Mouse (Mus musculus) MEL (cell line): ENCODE data around the gene Pnpla2. TPM values are rescaled to one million over a fixed set of nuclear protein-coding genes. Genes with fewer than 3 reads are reported as not detected.

Experiments used
- DNase-seq: peaks from one replicate; pipeline ENCODE4 v3.0.0; 2011; ENCODE audit warnings: low read depth, low spot score
- H3K27ac ChIP-seq: 2 replicates; pipeline ENCODE4 v1.5.1; 2012; ENCODE audit warnings: low read depth, mild to moderate bottlenecking, control low read depth, low read length, moderate library complexity; ENCODE audit not compliant: control insufficient read depth
- H3K27me3 ChIP-seq, 2 experiments: fragments of 150-350 bp in 1 of 2; sonication (generic) in 1 of 2; 2 replicates each; pipeline ENCODE4 v1.6.1; 2012; ENCODE audit warnings: low read length in 2 of 2, mild to moderate bottlenecking in 2 of 2, improper control_type of control experiment in 1 of 2, moderate library complexity in 1 of 2; ENCODE audit not compliant: insufficient read depth in 2 of 2, control insufficient read depth in 1 of 2
- H3K36me3 ChIP-seq, 2 experiments: 2 replicates each; pipeline ENCODE4 v1.6.1; 2012 to 2014; ENCODE audit warnings: low read length in 2 of 2, improper control_type of control experiment in 1 of 2, inconsistent platforms in 1 of 2, mild to moderate bottlenecking in 1 of 2; ENCODE audit not compliant: insufficient read depth in 2 of 2, control insufficient read depth in 1 of 2
- H3K4me1 ChIP-seq, 2 experiments: fragments of 150-350 bp in 1 of 2; sonication (generic) in 1 of 2; 2 replicates each; pipeline ENCODE4 v1.6.1; 2012; ENCODE audit warnings: low read length in 2 of 2, improper control_type of control experiment in 1 of 2, mild to moderate bottlenecking in 1 of 2; ENCODE audit not compliant: insufficient read depth in 2 of 2, control insufficient read depth in 1 of 2
- H3K4me3 ChIP-seq, 2 experiments: fragments of 150-350 bp in 1 of 2; sonication (generic) in 1 of 2; 2 replicates each; pipeline ENCODE4 v1.5.1; 2012; ENCODE audit warnings: low read depth in 2 of 2, low read length in 2 of 2, mild to moderate bottlenecking in 2 of 2, moderate library complexity in 2 of 2, control low read depth in 1 of 2, improper control_type of control experiment in 1 of 2; ENCODE audit not compliant: control insufficient read depth in 1 of 2, insufficient read depth in 1 of 2
- H3K79me2 ChIP-seq: 2 replicates; pipeline ENCODE4 v1.6.1; 2012; ENCODE audit warnings: mild to moderate bottlenecking, low read length, moderate library complexity; ENCODE audit not compliant: control insufficient read depth, poor library complexity, insufficient read depth
- H3K9ac ChIP-seq: 2 replicates; pipeline ENCODE4 v1.6.1; 2012; ENCODE audit warnings: low read depth, mild to moderate bottlenecking, control low read depth, low read length, moderate library complexity; ENCODE audit not compliant: control insufficient read depth, poor library complexity, severe bottlenecking
- H3K9me3 ChIP-seq: fragments of 150-350 bp; sonication (generic); replicated peaks from 2 replicates; pipeline ENCODE4 v1.6.1; 2012; ENCODE audit warnings: mild to moderate bottlenecking, low read length, improper control_type of control experiment, moderate library complexity; ENCODE audit not compliant: insufficient read depth
- BHLHE40 ChIP-seq: IDR thresholded peaks from 2 replicates; pipeline ENCODE4 v1.6.1; 2012; ENCODE audit warnings: low read depth, mild to moderate bottlenecking, inconsistent platforms, low read length, improper control_type of control experiment, borderline replicate concordance
- CHD1 ChIP-seq: IDR thresholded peaks from 2 replicates; pipeline ENCODE4 v1.6.1; 2012; ENCODE audit warnings: low read depth, mild to moderate bottlenecking, inconsistent platforms, low read length, improper control_type of control experiment
- CHD2 ChIP-seq: IDR thresholded peaks from 2 replicates; pipeline ENCODE4 v1.6.1; 2011; ENCODE audit warnings: low read length, improper control_type of control experiment
- CTCF ChIP-seq, 3 experiments: IDR thresholded peaks in 2 of 3; conservative IDR thresholded peaks in 1 of 3; 2 replicates each; pipeline ENCODE4 v1.5.1; 2011 to 2012; ENCODE audit warnings: low read length in 3 of 3, low read depth in 2 of 3, mild to moderate bottlenecking in 2 of 3, improper control_type of control experiment in 1 of 3, inconsistent platforms in 1 of 3, mixed read lengths in 1 of 3, moderate library complexity in 1 of 3; ENCODE audit not compliant: control insufficient read depth in 1 of 3, insufficient read depth in 1 of 3, poor library complexity in 1 of 3, severe bottlenecking in 1 of 3
- EP300 ChIP-seq, 2 experiments: IDR thresholded peaks; 2 replicates each; pipeline ENCODE4 v1.6.1; 2011; ENCODE audit warnings: improper control_type of control experiment in 2 of 2, low read length in 2 of 2, low read depth in 1 of 2, mild to moderate bottlenecking in 1 of 2
- ETS1 ChIP-seq: IDR thresholded peaks from 2 replicates; pipeline ENCODE4 v1.6.1; 2012; ENCODE audit warnings: low read depth, mild to moderate bottlenecking, inconsistent platforms, low read length, improper control_type of control experiment, moderate library complexity
- GATA1 ChIP-seq: IDR thresholded peaks from 2 replicates; pipeline ENCODE4 v1.6.1; 2011; ENCODE audit warnings: low read depth, low read length, improper control_type of control experiment
- JUND ChIP-seq: IDR thresholded peaks from 2 replicates; pipeline ENCODE4 v1.6.1; 2011; ENCODE audit warnings: low read depth, mild to moderate bottlenecking, improper control_type of control experiment, low read length
- MAFK ChIP-seq: IDR thresholded peaks from 2 replicates; pipeline ENCODE4 v1.6.1; 2011; ENCODE audit warnings: low read depth, mild to moderate bottlenecking, low read length, improper control_type of control experiment, borderline replicate concordance
- MAZ ChIP-seq: IDR thresholded peaks from 2 replicates; pipeline ENCODE4 v1.6.1; 2012; ENCODE audit warnings: low read depth, mild to moderate bottlenecking, inconsistent platforms, low read length, improper control_type of control experiment
- MEF2A ChIP-seq: IDR thresholded peaks from 2 replicates; pipeline ENCODE4 v1.6.1; 2014; ENCODE audit warnings: low read depth, mild to moderate bottlenecking, inconsistent platforms, low read length, improper control_type of control experiment; ENCODE audit not compliant: poor library complexity, insufficient replicate concordance, severe bottlenecking; ENCODE audit errors: extremely low read depth
- MYB ChIP-seq: IDR thresholded peaks from 2 replicates; pipeline ENCODE4 v1.6.1; 2011; ENCODE audit warnings: mild to moderate bottlenecking, low read depth, low read length, improper control_type of control experiment
- NELFE ChIP-seq: IDR thresholded peaks from 2 replicates; pipeline ENCODE4 v1.6.1; 2011; ENCODE audit warnings: low read depth, low read length, improper control_type of control experiment
- POLR2AphosphoS2 ChIP-seq: IDR thresholded peaks from 2 replicates; pipeline ENCODE4 v1.6.1; 2011; ENCODE audit warnings: low read length, improper control_type of control experiment
- POLR2AphosphoS5 ChIP-seq: IDR thresholded peaks from 2 replicates; pipeline ENCODE4 v1.6.1; 2012; ENCODE audit warnings: low read depth, borderline replicate concordance, mild to moderate bottlenecking, inconsistent platforms, low read length, moderate library complexity, mixed read lengths
- RAD21 ChIP-seq: IDR thresholded peaks from 2 replicates; pipeline ENCODE4 v1.6.1; 2011; ENCODE audit warnings: mild to moderate bottlenecking, low read depth, low read length, improper control_type of control experiment
- RCOR1 ChIP-seq: IDR thresholded peaks from 2 replicates; pipeline ENCODE4 v1.6.1; 2012; ENCODE audit warnings: low read depth, mild to moderate bottlenecking, inconsistent platforms, low read length, improper control_type of control experiment
- SMC3 ChIP-seq: IDR thresholded peaks from 2 replicates; pipeline ENCODE4 v1.6.1; 2011; ENCODE audit warnings: low read depth, low read length, improper control_type of control experiment
- TAL1 ChIP-seq: IDR thresholded peaks from 2 replicates; pipeline ENCODE4 v1.6.1; 2012; ENCODE audit warnings: mild to moderate bottlenecking, inconsistent platforms, low read length, moderate library complexity, mixed read lengths
- TCF12 ChIP-seq: IDR thresholded peaks from 2 replicates; pipeline ENCODE4 v1.6.1; 2014; ENCODE audit warnings: low read depth, mild to moderate bottlenecking, inconsistent platforms, low read length, improper control_type of control experiment, moderate library complexity
- UBTF ChIP-seq: IDR thresholded peaks from 2 replicates; pipeline ENCODE4 v1.6.1; 2012; ENCODE audit warnings: low read depth, mild to moderate bottlenecking, inconsistent platforms, low read length, improper control_type of control experiment, moderate library complexity, borderline replicate concordance; ENCODE audit not compliant: insufficient read depth
- USF1 ChIP-seq: IDR thresholded peaks from 2 replicates; pipeline ENCODE4 v1.6.1; 2014; ENCODE audit warnings: low read depth, mild to moderate bottlenecking, inconsistent platforms, low read length, improper control_type of control experiment, moderate library complexity
- USF2 ChIP-seq, 2 experiments: IDR thresholded peaks; 2 replicates each; pipeline ENCODE4 v1.6.1; 2011 to 2012; ENCODE audit warnings: improper control_type of control experiment in 2 of 2, low read length in 2 of 2, borderline replicate concordance in 1 of 2, inconsistent platforms in 1 of 2, low read depth in 1 of 2, mild to moderate bottlenecking in 1 of 2; ENCODE audit not compliant: insufficient read depth in 1 of 2
- ZC3H11A ChIP-seq: IDR thresholded peaks from 2 replicates; pipeline ENCODE4 v1.6.1; 2012; ENCODE audit warnings: low read depth, mild to moderate bottlenecking, inconsistent platforms, low read length, improper control_type of control experiment
- ZKSCAN1 ChIP-seq: IDR thresholded peaks from 2 replicates; pipeline ENCODE4 v1.6.1; 2012; ENCODE audit warnings: low read depth, mild to moderate bottlenecking, inconsistent platforms, low read length, improper control_type of control experiment, moderate library complexity
- ZNF384 ChIP-seq: IDR thresholded peaks from 2 replicates; pipeline ENCODE4 v1.6.1; 2012; ENCODE audit warnings: low read depth, mild to moderate bottlenecking, inconsistent platforms, low read length, improper control_type of control experiment
- polyA plus RNA-seq, 2 experiments: library from polyadenylated mRNA; stranded (reverse) in 1 of 2; unstranded in 1 of 2; fragments of >175 nt in 1 of 2; fragments of >200 nt in 1 of 2; gene quantifications; 2 replicates each; pipeline versions ENCODE4 v1.2.1 to v1.2.4; 2012; ENCODE audit warnings: low replicate concordance in 2 of 2, low read depth in 1 of 2; ENCODE audit not compliant: insufficient read length in 2 of 2, insufficient read depth in 1 of 2, missing spikeins in 1 of 2
- total RNA-seq: library from RNA; depleted of rRNA; stranded (reverse); fragments of 300-350 nt; gene quantifications from 2 replicates; pipeline ENCODE4 v1.2.3, GENCODE M21; 2012

Gene Pnpla2
- total and polyA plus RNA-seq, 3 experiments = 8.3 to 38.6 TPM; not detected in 1

DNA sequence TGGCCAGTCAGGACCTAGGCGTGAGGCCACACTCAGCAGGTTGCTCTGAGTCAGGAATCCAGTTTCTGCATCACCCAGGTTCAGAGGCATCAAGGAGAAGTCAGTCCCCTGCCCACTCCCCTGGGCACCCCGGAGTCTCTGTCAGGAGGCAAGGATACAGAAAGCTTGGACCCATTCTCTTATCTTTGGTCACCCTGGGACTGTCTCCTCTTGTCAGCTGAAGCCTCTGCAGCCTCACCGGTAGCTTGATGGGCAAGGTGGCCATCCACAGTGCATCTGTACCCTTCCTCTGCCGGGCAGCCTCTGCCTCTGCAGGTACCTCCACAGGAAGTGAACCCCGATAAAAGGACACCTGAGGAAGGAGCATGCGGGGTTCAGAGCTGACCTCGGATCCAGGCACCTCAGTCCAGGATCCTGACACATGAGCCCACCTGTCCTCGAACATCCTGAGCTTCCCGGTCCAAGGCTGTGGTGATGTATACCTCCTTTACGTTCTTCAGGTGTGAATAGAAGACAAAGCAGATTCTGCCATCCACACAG, 15.8 kb upstream of the Pnpla2 start:
- Histone ChIP-seq H3K36me3 (peaks cover 0 to 22% of the 10 kb centered on the region in 2 experiments; a peak in 3 of 4 replicates), H3K4me1 (peaks cover 4 to 24% of the 10 kb centered on the region in 2 experiments; a peak in 3 of 4 replicates), H3K79me2 (peaks cover 48% of the 10 kb centered on the region), H3K4me3 (no peak overlapping the region), H3K27ac (no peak overlapping the region)
- DNase-seq = no peak
- TF ChIP-seq USF2 (IDR thresholded peaks at IDR 0.05; ENCODE audit: borderline replicate concordance in 1 of 2, insufficient read depth in 1 of 2, low read depth in 1 of 2, low read length in 2 of 2) = no peak
- TF ChIP-seq BHLHE40 = no peak
- no peak for TF ChIP-seq MAFK
- TF ChIP-seq UBTF = no peak
- TF ChIP-seq EP300 (IDR thresholded peaks at IDR 0.05; ENCODE audit: low read depth in 1 of 2, low read length in 2 of 2) = no peak
- no peak for TF ChIP-seq USF1
- no peak for TF ChIP-seq MYB
- TF ChIP-seq JUND = no peak
- TF ChIP-seq MAZ = no peak
- no peak for TF ChIP-seq SMC3
- no peak for TF ChIP-seq ZC3H11A
- no peak for TF ChIP-seq CHD2
- no peak for TF ChIP-seq RAD21
- TF ChIP-seq, all 39 proteins: peak for 0
- Histone ChIP-seq H3K9me3 (no peaks in the 10 kb centered on the region), H3K9ac (no peak overlapping the region), H3K27me3 (no peaks in the 10 kb centered on the region)

DNA sequence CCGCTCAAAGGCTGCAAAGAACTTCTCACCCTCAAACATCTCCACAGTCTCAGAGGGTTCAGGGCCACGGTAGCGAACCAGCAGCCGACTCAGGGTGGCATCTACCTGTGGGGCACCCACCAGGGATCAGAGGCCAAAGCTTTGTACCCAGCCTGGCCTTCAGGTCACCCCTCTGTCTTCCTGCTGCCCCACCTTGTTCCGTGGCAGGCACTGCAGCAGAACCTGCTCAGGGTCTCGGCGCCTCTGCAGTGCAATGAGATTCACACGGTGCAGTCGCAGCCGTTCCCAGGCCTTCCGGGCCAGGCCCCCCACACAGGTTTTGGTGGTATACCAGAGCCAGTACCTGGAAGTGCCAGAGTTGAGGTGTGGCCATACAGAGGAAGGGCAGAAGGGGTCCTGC, 15.2 kb upstream of the Pnpla2 start:
- no peak for DNase-seq
- no peak overlapping the region for H3K4me3 ChIP-seq
- peaks cover 43% of the 10 kb centered on the region for H3K79me2 ChIP-seq
- H3K9me3 ChIP-seq = no peaks in the 10 kb centered on the region
- H3K9ac ChIP-seq = no peak overlapping the region
- TF ChIP-seq GATA1 (no peak), ZNF384 (no peak), CTCF (IDR thresholded peaks at IDR 0.05 in 2 of 3, conservative IDR thresholded peaks at IDR 0.05 in 1 of 3; ENCODE audit: control insufficient read depth in 1 of 3, insufficient read depth in 1 of 3, low read depth in 2 of 3, low read length in 3 of 3, poor library complexity in 1 of 3, severe bottlenecking in 1 of 3) (no peak), TCF12 (no peak), UBTF (no peak), ETS1 (no peak), CHD1 (no peak), TAL1 (no peak), ZKSCAN1 (no peak), POLR2AphosphoS2 (no peak), NELFE (no peak), POLR2AphosphoS5 (no peak), RCOR1 (no peak), EP300 (IDR thresholded peaks at IDR 0.05; ENCODE audit: low read depth in 1 of 2, low read length in 2 of 2) (no peak), MEF2A (no peak)
- H3K27me3 ChIP-seq = no peaks in the 10 kb centered on the region
- peaks cover 4 to 23% of the 10 kb centered on the region in 2 experiments; a peak in 3 of 4 replicates for H3K4me1 ChIP-seq
- H3K36me3 ChIP-seq = peaks cover 0 to 20% of the 10 kb centered on the region in 2 experiments; a peak in 3 of 4 replicates
- H3K27ac ChIP-seq = no peak overlapping the region
